Mouse (Mus musculus) monocyte, adult 5-6 weeks (primary cell): ENCODE data around the gene Ate1. TPM values are rescaled to one million over a fixed set of nuclear protein-coding genes. Genes with fewer than 3 reads are reported as not detected.
A peak's percentile ranks its signal among the peaks of the same experiment; 100 is the strongest.
"Not testable (repeated sequence)": the region's sequence is repeated elsewhere in the genome, so short reads cannot be mapped to it uniquely, and the experiment has no call there.

Experiments
- ATAC-seq: fragments of 153-309, 156-312 bp; replicated peaks from 2 replicates; pipeline ENCODE4 v1.8.0; 2017; ENCODE audit warnings: mild to moderate bottlenecking; ENCODE audit not compliant: low TSS enrichment, insufficient number of reproducible peaks, severe bottlenecking, poor library complexity, low FRiP score
- total RNA-seq: library from RNA; stranded (forward); fragments of 200-1000, 200-491, 200-594 nt; gene quantifications from 3 replicates; pipeline ENCODE4 v1.2.3, GENCODE M21; 2017

Gene Ate1
- total RNA-seq, 1 experiment from 2014 or later = 54.3 TPM

GRCm38 (mm10) chr7:130533316-130534260, 13.4 kb upstream of the Ate1 start:
- ATAC-seq = peak; percentile 100

- ATAC-seq = not testable (repeated sequence)
These were observed 11.0 kb upstream of the Ate1 start for GRCm38 (mm10) chr7:130531138-130531537.

- no peak for ATAC-seq
These were observed 7.1 kb upstream of the Ate1 start for GRCm38 (mm10) chr7:130527306-130527705.

DNA sequence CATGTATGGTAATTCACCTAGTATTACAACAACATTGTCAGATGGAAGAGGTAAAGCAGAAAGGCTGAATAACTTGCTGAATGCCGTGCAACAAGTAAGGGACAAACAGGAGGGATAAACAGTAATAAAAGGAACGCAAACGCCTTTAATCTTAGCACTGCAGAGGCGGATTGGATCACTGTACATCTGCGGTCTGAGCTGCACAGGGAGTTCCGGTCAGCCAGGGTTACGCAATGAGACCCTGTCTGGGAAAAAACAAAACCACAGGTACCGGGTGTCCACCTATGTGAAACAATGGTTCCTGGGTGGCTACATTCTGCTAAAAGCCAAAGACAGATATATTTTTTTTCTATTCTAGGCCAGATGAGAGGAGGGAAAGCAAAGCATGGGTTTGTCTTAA, 3.3 kb upstream of the Ate1 start:
- no peak for ATAC-seq

GRCm38 (mm10) chr7:130520812-130521422, 748 bp upstream of the Ate1 start:
- no peak for ATAC-seq

GRCm38 (mm10) chr7:130519096-130520048, 797 bp downstream of the Ate1 start:
- peak; percentile 93 for ATAC-seq

DNA sequence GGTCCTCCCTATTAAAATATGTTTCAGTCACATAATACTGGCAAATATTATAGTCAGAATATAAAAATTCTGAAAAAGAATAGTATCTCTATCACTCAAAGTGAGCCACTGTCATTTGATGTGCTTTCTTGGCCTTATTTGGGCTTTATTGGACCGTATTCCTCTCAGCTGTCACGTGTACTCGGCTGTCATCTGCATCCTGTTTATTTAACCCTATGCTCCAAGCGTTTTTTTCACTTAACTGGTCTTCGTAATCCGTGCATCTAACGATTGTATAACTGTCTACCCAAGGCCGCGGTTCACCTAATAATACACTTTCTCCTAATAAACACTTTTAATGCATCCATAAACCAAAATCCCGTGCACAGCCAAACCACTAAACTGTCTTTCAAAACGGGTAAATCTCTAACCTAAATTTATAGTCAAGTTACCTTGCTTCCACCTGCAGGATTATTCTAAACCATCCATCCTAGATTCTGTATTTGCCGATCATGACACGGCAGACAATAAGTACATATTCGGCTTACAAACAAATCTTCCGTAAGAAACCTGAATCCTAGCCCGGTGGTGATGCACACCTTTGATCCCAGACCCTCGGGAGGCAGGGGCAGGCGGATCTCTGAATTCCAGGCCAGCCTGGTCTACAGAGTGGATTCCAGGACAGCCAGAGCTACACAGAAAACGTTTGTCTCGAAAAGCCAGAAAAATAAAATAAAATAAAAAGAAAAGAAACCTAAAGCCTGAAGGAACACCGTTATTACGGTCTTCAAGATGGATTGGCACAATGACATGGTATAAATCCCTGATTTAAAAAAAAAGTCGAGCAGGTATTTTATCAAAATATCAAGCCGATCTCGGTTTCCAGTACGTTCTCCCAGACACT, 1.7 kb downstream of the Ate1 start:
- no peak for ATAC-seq

DNA sequence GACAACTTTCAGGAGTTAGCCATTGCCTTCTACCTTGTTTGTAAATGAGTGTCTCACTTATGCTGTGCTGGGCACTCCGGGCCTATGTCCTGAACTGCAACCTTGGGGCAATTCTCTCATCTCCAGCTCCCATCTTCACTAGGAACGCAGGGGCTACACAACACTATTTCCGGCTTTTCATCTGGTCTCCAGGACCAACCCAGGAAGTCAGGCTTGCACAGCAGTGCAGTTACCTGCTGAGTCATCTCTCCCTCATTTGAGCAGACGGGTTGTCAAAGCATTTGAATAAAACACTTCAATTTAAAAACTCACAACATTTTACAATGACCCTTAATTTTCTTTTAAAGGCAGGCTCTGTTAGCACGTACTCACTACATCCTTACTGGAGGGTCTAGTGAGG, 9.9 kb downstream of the Ate1 start:
- no peak for ATAC-seq

DNA sequence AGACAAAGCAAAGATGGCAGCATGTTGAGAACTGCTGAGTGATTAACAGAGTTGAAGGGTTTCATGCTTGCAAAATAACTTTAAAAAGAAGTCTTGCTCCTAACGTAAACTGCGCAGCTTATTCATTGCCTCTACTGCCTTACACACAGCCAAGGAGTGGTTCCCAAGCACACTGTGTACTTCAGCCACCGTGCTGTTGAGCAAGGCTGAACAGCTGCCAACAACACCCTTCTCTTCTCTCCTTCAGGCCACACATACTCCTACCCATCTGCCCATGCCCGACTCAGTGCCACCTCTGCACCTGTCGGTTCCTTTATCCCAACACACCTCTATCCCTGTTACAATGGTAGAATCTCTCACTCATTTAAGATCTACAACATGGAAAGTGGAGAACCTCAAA, 17.2 kb downstream of the Ate1 start:
- no peak for ATAC-seq

- no peak for ATAC-seq
These were observed 18.7 kb downstream of the Ate1 start for GRCm38 (mm10) chr7:130501499-130501898.

GRCm38 (mm10) chr7:130493346-130493745, 26.8 kb downstream of the Ate1 start:
- no peak for ATAC-seq

DNA sequence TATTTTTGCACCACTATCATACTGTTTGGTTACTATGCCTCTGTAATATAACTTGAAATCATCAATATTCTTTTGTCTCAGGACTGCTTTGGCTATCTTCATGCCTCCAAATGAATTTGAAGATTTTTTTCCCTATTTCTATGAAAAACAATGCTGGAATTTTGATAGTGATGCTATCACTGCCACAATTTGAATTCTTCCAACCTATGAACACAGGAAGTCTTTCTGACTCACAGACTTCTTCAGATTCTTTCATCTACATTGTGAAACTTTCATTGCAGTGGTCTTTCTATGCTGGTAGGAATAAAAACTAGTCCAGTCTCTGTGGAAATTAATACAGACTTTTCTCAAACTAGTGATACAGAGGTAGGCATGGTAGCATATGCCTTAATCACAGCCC, 28.1 kb downstream of the Ate1 start:
- no peak for ATAC-seq

GRCm38 (mm10) chr7:130479003-130479402, 41.2 kb downstream of the Ate1 start:
- not testable (repeated sequence) for ATAC-seq

DNA sequence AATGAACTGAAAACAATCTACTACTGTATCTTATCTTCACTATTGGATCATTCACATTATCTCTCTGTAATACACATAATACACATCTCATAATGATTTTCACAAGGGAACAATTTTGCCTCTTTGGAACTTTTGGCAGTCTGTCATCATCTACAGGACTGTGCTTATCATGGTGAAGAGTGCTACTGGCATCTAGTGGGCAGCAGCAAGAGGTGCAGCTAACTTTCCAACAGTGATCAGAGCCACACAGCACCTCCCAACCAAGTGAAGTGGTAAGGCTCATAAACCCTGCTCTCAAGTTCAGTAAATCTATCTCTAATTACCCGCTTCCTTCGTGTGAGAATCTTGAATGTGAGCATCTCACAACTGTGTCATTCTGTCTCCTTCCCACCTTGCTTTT, 44.2 kb downstream of the Ate1 start:
- ATAC-seq = no peak

GRCm38 (mm10) chr7:130473881-130474280, 46.3 kb downstream of the Ate1 start:
- no peak for ATAC-seq

GRCm38 (mm10) chr7:130472683-130473082, 47.5 kb downstream of the Ate1 start:
- ATAC-seq = no peak

- no peak for ATAC-seq
These were observed 49.1 kb downstream of the Ate1 start for GRCm38 (mm10) chr7:130471045-130471444.

GRCm38 (mm10) chr7:130455587-130456246, 64.5 kb downstream of the Ate1 start:
- no peak for ATAC-seq
